Mouse (Mus musculus) kidney, postnatal 0 days (tissue): ENCODE measurements around the gene Nradd. TPM values are rescaled to one million over a fixed set of nuclear protein-coding genes. Genes with fewer than 3 reads are reported as not detected.
A peak's percentile ranks its signal among the peaks of the same experiment; 100 is the strongest.

Experiments
- ATAC-seq: fragments of 200-750 bp; cut with Nextera tagmentation; replicated peaks from 2 replicates; pipeline ENCODE4 v1.8.0; 2017; ENCODE audit warnings: low read depth, moderate number of reproducible peaks, moderate TSS enrichment, moderate library complexity; ENCODE audit not compliant: low FRiP score
- DNase-seq: peaks from one replicate; pipeline ENCODE4 v3.0.0-alpha.2; 2016; ENCODE audit warnings: low spot score
- H3K27ac ChIP-seq: fragments of 300-500 bp; sonication (generic); 2 replicates; pipeline ENCODE4 v1.5.1; 2014; ENCODE audit warnings: mild to moderate bottlenecking
- H3K27me3 ChIP-seq: fragments of 300-500 bp; sonication (generic); 2 replicates; pipeline ENCODE4 v1.6.1; 2014; ENCODE audit warnings: low read length, mixed read lengths; ENCODE audit not compliant: insufficient read depth
- H3K36me3 ChIP-seq: fragments of 300-500 bp; sonication (generic); 2 replicates; pipeline ENCODE4 v1.6.1; 2014; ENCODE audit warnings: low read length, mixed read lengths; ENCODE audit not compliant: insufficient read depth
- H3K4me1 ChIP-seq: fragments of 300-500 bp; sonication (generic); replicated peaks from 2 replicates; pipeline ENCODE4 v1.6.1; 2014; ENCODE audit warnings: antibody characterized with exemption, low read length, mixed read lengths; ENCODE audit not compliant: insufficient read depth
- H3K4me2 ChIP-seq: fragments of 300-500 bp; sonication (generic); 2 replicates; pipeline ENCODE4 v1.6.1; 2014; ENCODE audit warnings: mild to moderate bottlenecking, low read length, moderate library complexity, mixed read lengths
- H3K4me3 ChIP-seq: fragments of 300-500 bp; sonication (generic); replicated peaks from 2 replicates; pipeline ENCODE4 v1.5.1; 2014; ENCODE audit warnings: low read depth, low read length
- H3K9ac ChIP-seq: fragments of 300-500 bp; sonication (generic); 2 replicates; pipeline ENCODE4 v1.6.1; 2014; ENCODE audit warnings: low read depth, low read length
- H3K9me3 ChIP-seq: fragments of 300-500 bp; sonication (generic); replicated peaks from 2 replicates; pipeline ENCODE4 v1.6.1; 2016; ENCODE audit warnings: low read length, inconsistent platforms, mixed read lengths
- CTCF ChIP-seq: IDR thresholded peaks from 2 replicates; pipeline ENCODE4 v1.5.1; 2016; ENCODE audit warnings: antibody characterized with exemption, low read depth, mild to moderate bottlenecking, moderate library complexity
- WGBS: fragments of 180-500 bp; shearing (Covaris S2); extraction: QIAGEN DNeasy Blood & Tissue Kit; methylation state at CpG from one replicate; pipeline ENCODE4 v1.1.7; 2014; 5-methylcytosine and 5-hydroxymethylcytosine counted together
- polyA plus RNA-seq: library from polyadenylated mRNA; unstranded; fragments of >200 nt; fragmentation: Nextera tagmentation; extraction: Ambion mirVana; gene quantifications from 2 replicates; pipeline ENCODE4 v1.2.1, GENCODE M21; 2015

Nradd gene
- polyA plus RNA-seq, 1 experiment from 2014 or later = 45.7 TPM

GRCm38 (mm10) chr9:110659521-110659920 is 35.3 kb upstream of the Nradd start:
- Histone ChIP-seq H3K27me3 (no peaks in the 10 kb centered on the region), H3K36me3 (0 out of 2 replicates have a peak, but pooled peaks cover 8% of the 10 kb centered on the region), H3K27ac (no peak overlapping the region), H3K9ac (no peak overlapping the region), H3K4me2 (no peak overlapping the region), H3K4me1 (peaks cover 3% of the 10 kb centered on the region), H3K9me3 (no peaks in the 10 kb centered on the region), H3K4me3 (no peak overlapping the region)
- TF ChIP-seq CTCF = no peak
- ATAC-seq = no peak
- DNase-seq = no peak
- 88% methylated on average over 12 of the region's 12 CpGs for WGBS

GRCm38 (mm10) chr9:110657474-110658078 is 33.3 kb upstream of the Nradd start:
- WGBS = 69% methylated on average over 13 of the region's 13 CpGs
- peak overlapping the region; percentile 92 for H3K27ac ChIP-seq
- no peaks in the 10 kb centered on the region for H3K27me3 ChIP-seq
- peaks cover 13% of the 10 kb centered on the region for H3K4me1 ChIP-seq
- peak overlapping the region; percentile 65 for H3K4me3 ChIP-seq
- ATAC-seq (no peak), DNase-seq (no peak)
- H3K4me2 ChIP-seq = peak overlapping the region; percentile 59
- no peak for TF ChIP-seq CTCF
- no peaks in the 10 kb centered on the region for H3K9me3 ChIP-seq
- 0 out of 2 replicates have a peak, but pooled peaks cover 8% of the 10 kb centered on the region for H3K36me3 ChIP-seq
- peak overlapping the region; percentile 77 for H3K9ac ChIP-seq

GRCm38 (mm10) chr9:110656249-110657221 is 32.3 kb upstream of the Nradd start, which contains the start of gene Ccdc12:
Gene Ccdc12 (plus strand): TSS chr9:110656503.
- peak; percentile 44; the same call in 1 of the 2 replicates for TF ChIP-seq CTCF
- peak within 1 kb of the TSS; percentile 65 for H3K4me3 ChIP-seq
- H3K4me1 ChIP-seq = peaks cover 17% of the 10 kb centered on the region
- H3K4me2 ChIP-seq = peak within 1 kb of the TSS; percentile 59
- ATAC-seq = peak; percentile 91
- 0 out of 2 replicates have a peak, but pooled peaks cover 8% of the 10 kb centered on the region for H3K36me3 ChIP-seq
- peak; percentile 99 for DNase-seq
- H3K9ac ChIP-seq = peak within 1 kb of the TSS; percentile 77
- H3K27me3 ChIP-seq = no peaks in the 10 kb centered on the region
- no peaks in the 10 kb centered on the region for H3K9me3 ChIP-seq
- WGBS = 2% methylated on average over 52 of the region's 52 CpGs
- peak within 1 kb of the TSS; percentile 92 for H3K27ac ChIP-seq

DNA sequence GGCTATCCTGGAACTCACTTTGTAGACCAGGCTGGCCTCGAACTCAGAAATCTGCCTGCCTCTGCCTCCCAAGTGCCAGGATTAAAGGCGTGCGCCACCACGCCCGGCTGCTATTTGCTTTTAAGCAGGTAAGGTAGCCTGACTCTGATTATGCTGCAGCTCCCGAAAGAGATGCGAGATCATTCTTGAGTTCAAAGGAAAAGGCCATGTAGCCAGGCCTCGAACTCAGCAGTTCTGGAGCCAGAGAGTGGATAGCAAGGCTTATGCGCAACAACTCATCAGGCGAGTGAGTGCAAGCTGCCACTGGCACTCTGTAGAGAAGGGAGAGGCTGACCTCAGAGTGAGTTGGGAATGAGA is 31.4 kb upstream of the Nradd start:
- H3K4me2 ChIP-seq = peak overlapping the region; percentile 59
- DNase-seq (no peak), ATAC-seq (no peak)
- H3K9me3 ChIP-seq = no peaks in the 10 kb centered on the region
- H3K27ac ChIP-seq = peak overlapping the region; percentile 77
- 0 out of 2 replicates have a peak overlapping the region, but pooled peaks have one; percentile 14 for H3K9ac ChIP-seq
- 0 out of 2 replicates have a peak, but pooled peaks cover 8% of the 10 kb centered on the region for H3K36me3 ChIP-seq
- H3K4me3 ChIP-seq = peak overlapping the region; percentile 65
- H3K27me3 ChIP-seq = no peaks in the 10 kb centered on the region
- TF ChIP-seq CTCF = no peak
- peaks cover 17% of the 10 kb centered on the region for H3K4me1 ChIP-seq
- 81% methylated on average over 10 of the region's 10 CpGs for WGBS

- DNase-seq (no peak), ATAC-seq (no peak)
- 80% methylated on average over 19 of the region's 19 CpGs for WGBS
- H3K4me1 ChIP-seq = peaks cover 17% of the 10 kb centered on the region
- peak overlapping the region; percentile 90 for H3K4me2 ChIP-seq
- H3K4me3 ChIP-seq = peak overlapping the region; percentile 63; the same call in 1 of the 2 replicates
- TF ChIP-seq CTCF = no peak
- H3K27me3 ChIP-seq = no peaks in the 10 kb centered on the region
- H3K36me3 ChIP-seq = 0 out of 2 replicates have a peak, but pooled peaks cover 8% of the 10 kb centered on the region
- H3K9me3 ChIP-seq = no peaks in the 10 kb centered on the region
- peak overlapping the region; percentile 60; the same call in 1 of the 2 replicates for H3K9ac ChIP-seq
- peak overlapping the region; percentile 79 for H3K27ac ChIP-seq
These were observed 30.7 kb upstream of the Nradd start for GRCm38 (mm10) chr9:110654726-110655650.
